Mouse (Mus musculus) left cerebral cortex, adult 2 months (tissue): ENCODE measurements around the gene Ppp1r9a. TPM values are rescaled to one million over a fixed set of nuclear protein-coding genes. Genes with fewer than 3 reads are reported as not detected.

Experiments
- DNase-seq, 2 experiments: peaks; one replicate each; pipeline ENCODE4 v3.0.0; 2021 to 2022; ENCODE audit warnings: low spot score in 2 of 2, mixed read lengths in 1 of 2; ENCODE audit errors: extremely low spot score in 1 of 2
- H3K27ac ChIP-seq: fragments of 200-600 bp; 2 replicates; pipeline ENCODE4 v1.8.1; 2022
- H3K4me3 ChIP-seq: fragments of 200-600 bp; 2 replicates; pipeline ENCODE4 v1.8.1; 2022
- CTCF ChIP-seq: fragments of 200-600 bp; IDR thresholded peaks from 2 replicates; pipeline ENCODE4 v1.8.1; 2022; ENCODE audit warnings: antibody characterized with exemption, mild to moderate bottlenecking, moderate library complexity
- intact Hi-C: fragments of 180-260 bp; cut with DNase I; formaldehyde crosslinking; loops from one replicate; pipeline ENCODE4 v1.15.1; 2025
- total RNA-seq, 2 experiments: library from RNA; stranded (reverse); gene quantifications; 2 replicates each; pipeline ENCODE4 v1.2.3; 2021

Ppp1r9a gene
- total RNA-seq, 2 experiments from 2014 or later = 194 TPM

DNA sequence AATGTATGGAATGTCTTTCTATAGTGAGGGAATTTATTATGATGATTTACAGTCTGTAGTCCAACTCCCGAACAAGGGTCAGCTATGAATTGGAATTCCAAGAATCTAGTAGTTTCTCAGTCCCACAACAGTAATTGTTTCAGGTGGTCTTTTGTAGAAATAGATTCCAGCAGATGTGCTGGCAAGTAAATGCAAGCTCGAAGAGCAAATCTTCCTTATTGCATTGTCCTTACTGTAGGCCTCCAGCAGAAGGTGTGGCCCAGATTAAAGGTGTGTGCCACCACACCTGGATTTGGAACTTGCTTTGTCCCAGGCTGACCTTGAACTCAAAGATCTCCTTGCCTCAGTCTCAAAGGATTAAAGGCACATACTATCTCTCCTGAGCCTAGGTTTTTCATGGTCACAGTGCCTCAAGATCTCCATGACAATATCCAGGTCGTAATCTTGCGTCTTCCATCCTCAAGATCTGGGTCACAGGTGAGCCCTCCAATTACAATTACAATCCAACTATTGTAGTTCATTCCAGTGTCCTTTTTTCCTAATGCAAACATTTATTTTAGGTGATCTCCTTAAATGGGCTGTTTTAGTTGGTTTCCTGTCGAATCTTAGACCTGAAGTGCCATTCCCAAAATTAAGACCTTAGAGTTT, 130.4 kb downstream of the Ppp1r9a start:
- no peak for DNase-seq
- no peak for TF ChIP-seq CTCF
- intact Hi-C loops = no loop called here

DNA sequence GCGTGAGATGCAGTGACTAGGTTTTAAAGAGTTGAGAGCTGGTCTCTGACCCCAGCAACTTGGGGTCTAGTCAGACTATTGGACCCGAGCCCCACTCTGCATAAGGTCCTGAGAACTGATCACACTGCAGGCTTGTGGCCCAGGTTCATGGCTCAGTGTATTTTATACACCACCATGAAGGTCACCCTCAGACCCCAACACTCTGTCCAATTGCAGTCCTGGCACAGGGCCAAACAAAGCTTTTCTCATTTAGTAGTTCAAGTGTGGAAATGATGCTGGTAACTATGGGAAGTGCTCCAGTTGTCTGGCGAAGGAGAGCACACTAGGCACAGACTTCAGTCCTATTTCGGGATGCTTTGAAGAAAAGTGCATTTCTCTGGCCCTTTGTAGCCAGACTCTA, 134.5 kb downstream of the Ppp1r9a start:
- no peak for DNase-seq
- intact Hi-C loops = no loop called here
- no peak for TF ChIP-seq CTCF
- Histone ChIP-seq H3K27ac (no peak overlapping the region), H3K4me3 (no peak overlapping the region)

More for the DNA sequence above, 130.4 kb downstream of the Ppp1r9a start:
- no peak overlapping the region for H3K27ac ChIP-seq
- H3K4me3 ChIP-seq = no peak overlapping the region

DNA sequence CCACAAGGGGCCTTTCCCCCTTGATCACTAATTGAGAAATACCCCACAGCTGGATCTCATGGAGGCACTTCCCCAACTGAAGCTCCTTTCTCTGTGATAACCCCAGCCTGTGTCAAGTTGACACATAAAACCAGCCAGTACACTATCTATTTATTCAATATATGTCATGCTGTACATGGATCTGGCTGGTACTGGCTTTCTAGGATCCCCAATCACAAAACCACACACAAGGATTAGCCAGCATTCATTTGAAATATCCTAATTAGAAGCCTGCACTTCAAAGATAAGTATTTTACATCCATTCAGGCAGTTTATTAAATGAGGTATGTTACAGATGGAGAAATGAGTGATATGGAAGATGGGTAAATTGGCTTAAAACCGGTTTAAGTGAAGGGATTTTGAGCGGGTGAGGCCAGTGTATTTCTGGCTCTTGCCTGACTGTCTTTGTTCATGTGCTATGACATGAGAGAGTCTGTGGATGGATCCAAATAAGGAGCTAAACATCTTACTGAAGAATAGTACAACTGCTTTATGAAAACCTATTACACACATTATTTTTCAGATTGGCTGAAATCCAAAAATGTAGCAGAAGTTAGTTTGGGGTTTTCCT, 135.5 kb downstream of the Ppp1r9a start:
- no peak overlapping the region for H3K27ac ChIP-seq
- DNase-seq = no peak
- intact Hi-C loops = no loop called here
- TF ChIP-seq CTCF = no peak
- H3K4me3 ChIP-seq = no peak overlapping the region

- Histone ChIP-seq H3K4me3 (no peak overlapping the region), H3K27ac (no peak overlapping the region)
- intact Hi-C loops = no loop called here
- TF ChIP-seq CTCF = no peak
- no peak for DNase-seq
Observed at GRCm38 (mm10) chr6:5039316-5039715, 136.6 kb downstream of the Ppp1r9a start.

- Histone ChIP-seq H3K4me3 (no peak overlapping the region), H3K27ac (no peak overlapping the region)
- no peak for DNase-seq
- intact Hi-C loops = no loop called here
- no peak for TF ChIP-seq CTCF
Observed at GRCm38 (mm10) chr6:5045854-5046253, 143.1 kb downstream of the Ppp1r9a start.

DNA sequence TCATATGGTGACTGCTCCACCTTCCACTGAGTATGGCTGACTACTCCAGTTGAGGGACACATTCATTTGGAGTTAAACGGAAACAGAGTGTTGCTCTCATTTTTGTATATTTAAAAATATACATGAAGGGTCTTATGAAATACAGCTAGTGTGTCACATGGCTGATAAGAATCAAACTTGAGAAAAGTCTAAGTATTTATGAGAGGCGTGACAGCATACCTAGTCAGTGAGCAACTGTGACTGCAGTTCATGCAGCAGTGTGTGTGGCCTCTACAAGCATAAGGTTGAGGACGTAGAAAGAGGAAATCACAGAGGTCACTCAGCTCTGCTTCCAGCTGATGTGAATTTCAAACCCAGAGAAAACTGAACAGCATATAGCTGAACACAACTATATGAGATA, 145.3 kb downstream of the Ppp1r9a start:
- DNase-seq = no peak
- Histone ChIP-seq H3K4me3 (no peak overlapping the region), H3K27ac (no peak overlapping the region)
- no peak for TF ChIP-seq CTCF
- intact Hi-C loops = no loop called here

DNA sequence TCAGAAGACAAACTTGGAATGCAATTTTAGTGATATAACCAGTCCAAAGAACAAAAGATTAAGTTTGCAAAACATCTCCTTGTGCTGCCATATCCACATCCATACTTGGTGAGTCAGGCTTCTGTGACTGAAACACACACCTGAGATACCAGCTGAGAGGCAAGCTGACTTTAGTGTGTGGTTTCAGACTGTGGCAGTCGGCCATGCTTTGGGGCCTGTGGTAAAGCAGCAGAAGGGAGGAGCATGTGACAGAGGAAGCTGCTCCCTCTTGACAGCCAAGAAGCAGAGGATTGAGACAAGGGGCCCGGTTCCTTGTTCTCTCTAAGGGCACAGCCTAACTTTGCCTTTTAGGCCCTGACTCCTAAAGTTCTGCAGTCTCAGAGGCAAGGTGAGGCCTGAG, 149.6 kb downstream of the Ppp1r9a start:
- Histone ChIP-seq H3K4me3 (no peak overlapping the region), H3K27ac (no peak overlapping the region)
- no peak for DNase-seq
- intact Hi-C loops = no loop called here
- TF ChIP-seq CTCF = no peak

- DNase-seq = no peak
- intact Hi-C loops = no loop called here
- H3K27ac ChIP-seq = no peak overlapping the region
- no peak overlapping the region for H3K4me3 ChIP-seq
- TF ChIP-seq CTCF = no peak
Observed at GRCm38 (mm10) chr6:5054446-5055095, 151.9 kb downstream of the Ppp1r9a start.

DNA sequence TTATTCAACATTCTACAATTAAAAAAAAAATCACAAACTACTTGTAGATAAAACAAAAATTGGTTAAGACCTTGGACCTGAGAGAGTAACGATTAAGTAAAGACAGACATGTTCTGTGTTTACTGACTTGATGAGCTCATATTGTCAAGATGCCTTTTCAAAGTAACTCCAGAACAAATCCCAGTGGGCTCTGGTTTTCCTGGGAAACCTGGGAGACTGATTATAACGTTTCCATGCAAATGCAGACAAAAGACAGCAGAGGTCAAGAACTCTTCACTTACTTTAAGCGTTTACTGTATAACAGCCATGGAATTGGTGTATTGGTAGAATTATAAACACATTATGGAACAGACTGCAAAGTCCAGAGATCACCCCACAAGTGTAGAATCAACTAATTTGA, 172.0 kb downstream of the Ppp1r9a start:
- TF ChIP-seq CTCF = no peak
- H3K4me3 ChIP-seq = no peak overlapping the region
- H3K27ac ChIP-seq = no peak overlapping the region
- intact Hi-C loops = no loop called here
- DNase-seq = no peak

DNA sequence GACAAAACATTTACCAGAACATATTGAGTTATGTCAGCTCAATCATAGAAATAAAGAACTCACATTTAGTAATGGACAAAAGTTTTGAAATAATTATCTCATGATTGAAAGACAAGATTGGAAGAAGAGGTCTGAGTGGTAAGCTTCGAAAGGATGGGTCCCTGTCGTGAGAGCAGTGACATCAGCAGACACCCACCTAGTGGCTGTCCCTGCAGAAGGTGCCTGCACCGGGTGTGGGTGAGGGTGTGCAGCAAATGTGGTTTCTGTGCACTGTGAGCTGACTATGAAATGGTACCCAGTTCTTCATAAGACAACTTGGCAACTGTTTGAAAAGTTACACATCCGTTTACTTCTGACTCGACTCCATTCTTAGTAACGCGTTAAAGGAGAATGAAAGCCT, 173.0 kb downstream of the Ppp1r9a start:
- DNase-seq = no peak
- intact Hi-C loops = no loop called here

GRCm38 (mm10) chr6:5078009-5078408, 175.3 kb downstream of the Ppp1r9a start:
- no peak for TF ChIP-seq CTCF
- intact Hi-C loops = no loop called here
- Histone ChIP-seq H3K27ac (no peak overlapping the region), H3K4me3 (no peak overlapping the region)
- DNase-seq = no peak

More for the DNA sequence above, 173.0 kb downstream of the Ppp1r9a start:
- TF ChIP-seq CTCF = no peak
- H3K27ac ChIP-seq = no peak overlapping the region
- no peak overlapping the region for H3K4me3 ChIP-seq

GRCm38 (mm10) chr6:5079108-5079507, 176.4 kb downstream of the Ppp1r9a start:
- H3K27ac ChIP-seq = no peak overlapping the region
- no peak for DNase-seq
- intact Hi-C loops = no loop called here
- no peak overlapping the region for H3K4me3 ChIP-seq
- no peak for TF ChIP-seq CTCF

DNA sequence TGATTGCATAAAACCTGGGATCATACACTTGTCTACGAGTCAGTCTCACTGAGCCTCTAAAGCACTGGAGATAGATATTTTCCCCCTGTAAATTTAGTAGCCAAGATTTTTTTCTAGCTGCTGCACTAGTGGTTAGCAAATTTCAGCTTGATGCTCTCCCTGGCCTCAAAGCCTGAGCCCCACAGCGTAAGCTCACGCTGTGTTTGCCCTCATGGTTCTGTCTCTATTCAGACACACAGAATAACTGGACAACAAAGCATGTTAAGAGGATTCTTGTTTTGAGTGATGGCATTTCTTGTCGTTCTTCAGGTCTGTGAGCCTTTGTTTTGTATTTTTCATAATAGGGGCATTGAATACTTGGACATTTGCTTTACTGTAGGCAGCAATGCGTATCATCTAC, 177.4 kb downstream of the Ppp1r9a start:
- intact Hi-C loops = no loop called here
- H3K4me3 ChIP-seq = no peak overlapping the region
- no peak for TF ChIP-seq CTCF
- DNase-seq = no peak
- no peak overlapping the region for H3K27ac ChIP-seq
